Mouse (Mus musculus): ENCODE data around the gene Rnase13. TPM values are rescaled to one million over a fixed set of nuclear protein-coding genes. Genes with fewer than 3 reads are reported as not detected.

Rnase13 gene
- total RNA-seq (2021) (not detected), polyA plus RNA-seq (2012; rRNA removed) (not detected in 2 replicates)
- long read RNA-seq: 0 reads

DNA sequence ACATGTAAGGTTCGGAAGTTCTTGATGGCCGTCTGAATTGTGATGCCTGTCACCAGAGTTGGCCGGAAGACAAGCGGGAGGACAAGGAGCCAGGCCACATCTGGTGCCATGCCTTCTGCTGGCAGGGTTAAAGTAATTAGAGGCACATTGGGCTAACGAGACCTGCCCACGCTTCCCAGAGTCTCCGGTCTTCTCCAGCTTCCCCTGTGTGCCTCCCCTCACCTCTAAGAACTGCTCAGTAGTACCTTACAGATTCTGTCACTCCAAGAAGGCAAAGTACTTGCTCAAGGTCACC lies at the start of gene Rnase13:
Rnase13 (minus strand) TSS at position 203 of the 295 bp plus-strand sequence.
- peak within 1 kb of the TSS; percentile 54 for H3K9ac ChIP-seq (ENCODE audit: low read depth, low read length)
- H3K4me1 ChIP-seq (ENCODE audit: control insufficient read depth, insufficient read depth, low read length): peaks cover 7% of the 10 kb centered on the region
- no peak for DNase-seq
- peak within 1 kb of the TSS; percentile 44 for H3K27ac ChIP-seq
- H3K79me2 ChIP-seq (replicated peaks; ENCODE audit: control insufficient read depth, insufficient read depth, low read length): no peaks in the 10 kb centered on the region
- no peak within 1 kb of the TSS for H3K4me3 ChIP-seq
- no peak for TF ChIP-seq EP300 (IDR thresholded peaks at IDR 0.05; ENCODE audit: insufficient read depth, low read depth, low read length)
- TF ChIP-seq POLR2A (IDR thresholded peaks at IDR 0.05; ENCODE audit: insufficient read depth, low read depth, low read length): no peak
- no peak for TF ChIP-seq CTCF (IDR thresholded peaks at IDR 0.05)
- intact Hi-C loops (cut with DNase I): no loop called here
- H3K27me3 ChIP-seq (ENCODE audit: control insufficient read depth, insufficient read depth, low read length): no peaks in the 10 kb centered on the region
- H3K36me3 ChIP-seq (ENCODE audit: control insufficient read depth, insufficient read depth, low read length): no peaks in the 10 kb centered on the region
- 75% methylated on average over 7 of the region's 7 CpGs for WGBS

DNA sequence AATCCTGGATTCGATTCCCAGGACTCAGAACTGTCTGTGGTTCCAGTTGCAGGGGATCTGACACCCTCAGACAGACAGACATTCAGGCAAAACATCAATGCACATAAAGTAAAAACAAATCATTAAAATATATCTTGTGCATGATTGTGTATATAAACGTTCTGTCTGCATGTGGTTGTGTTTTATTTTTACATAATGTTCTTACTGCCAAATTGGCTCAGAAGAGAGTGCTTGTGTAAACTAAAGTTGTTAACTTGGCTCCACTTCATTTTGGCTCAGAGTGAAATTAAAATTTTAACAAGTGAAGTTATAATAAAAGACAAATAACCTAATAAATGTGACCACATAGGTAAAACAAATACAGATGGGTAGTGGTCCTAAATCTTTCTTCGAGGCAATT lies 44.8 kb upstream of the Rnase13 start:
- WGBS: 64% methylated on average over 3 of the region's 3 CpGs
- Histone ChIP-seq H3K36me3 (ENCODE audit: control insufficient read depth, insufficient read depth, low read length) (no peaks in the 10 kb centered on the region), H3K9ac (ENCODE audit: low read depth, low read length) (no peak overlapping the region), H3K79me2 (replicated peaks; ENCODE audit: control insufficient read depth, insufficient read depth, low read length) (no peaks in the 10 kb centered on the region), H3K27ac (no peak overlapping the region), H3K27me3 (ENCODE audit: control insufficient read depth, insufficient read depth, low read length) (no peaks in the 10 kb centered on the region), H3K4me3 (no peak overlapping the region), H3K4me1 (ENCODE audit: control insufficient read depth, insufficient read depth, low read length) (no peaks in the 10 kb centered on the region; the same call in 1 of the 2 replicates)
- TF ChIP-seq POLR2A (IDR thresholded peaks at IDR 0.05; ENCODE audit: insufficient read depth, low read depth, low read length) (no peak), EP300 (IDR thresholded peaks at IDR 0.05; ENCODE audit: insufficient read depth, low read depth, low read length) (no peak), CTCF (IDR thresholded peaks at IDR 0.05) (no peak)
- intact Hi-C loops (cut with DNase I): no loop called here
- DNase-seq: no peak

DNA sequence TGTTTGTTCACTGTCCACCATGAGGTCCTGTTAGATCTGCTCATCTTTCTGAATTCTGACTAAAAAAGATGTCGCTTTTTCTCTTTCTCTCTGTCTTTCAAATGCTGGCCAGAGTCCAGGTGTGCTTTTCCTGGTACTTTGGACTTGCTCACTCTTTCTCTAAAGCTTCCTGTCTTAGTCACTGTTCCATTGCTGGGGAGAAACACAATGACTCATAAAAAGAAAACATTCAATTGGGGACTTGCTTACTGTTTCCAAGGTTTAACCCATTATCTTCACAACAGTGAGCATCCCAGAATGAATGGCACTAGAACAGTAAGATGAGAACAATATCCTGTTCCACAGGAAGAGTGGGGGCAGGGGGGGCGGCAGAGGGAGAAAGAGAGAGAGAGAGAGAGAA lies 37.7 kb upstream of the Rnase13 start:
- Histone ChIP-seq H3K36me3 (ENCODE audit: control insufficient read depth, insufficient read depth, low read length) (no peaks in the 10 kb centered on the region), H3K4me3 (no peak overlapping the region), H3K27me3 (ENCODE audit: control insufficient read depth, insufficient read depth, low read length) (no peaks in the 10 kb centered on the region), H3K27ac (no peak overlapping the region), H3K4me1 (ENCODE audit: control insufficient read depth, insufficient read depth, low read length) (no peaks in the 10 kb centered on the region), H3K79me2 (replicated peaks; ENCODE audit: control insufficient read depth, insufficient read depth, low read length) (no peaks in the 10 kb centered on the region), H3K9ac (ENCODE audit: low read depth, low read length) (no peak overlapping the region)
- intact Hi-C loops (cut with DNase I): no loop called here
- no peak for DNase-seq
- no peak for TF ChIP-seq POLR2A (IDR thresholded peaks at IDR 0.05; ENCODE audit: insufficient read depth, low read depth, low read length)
- 49% methylated on average over 2 of the region's 2 CpGs for WGBS

DNA sequence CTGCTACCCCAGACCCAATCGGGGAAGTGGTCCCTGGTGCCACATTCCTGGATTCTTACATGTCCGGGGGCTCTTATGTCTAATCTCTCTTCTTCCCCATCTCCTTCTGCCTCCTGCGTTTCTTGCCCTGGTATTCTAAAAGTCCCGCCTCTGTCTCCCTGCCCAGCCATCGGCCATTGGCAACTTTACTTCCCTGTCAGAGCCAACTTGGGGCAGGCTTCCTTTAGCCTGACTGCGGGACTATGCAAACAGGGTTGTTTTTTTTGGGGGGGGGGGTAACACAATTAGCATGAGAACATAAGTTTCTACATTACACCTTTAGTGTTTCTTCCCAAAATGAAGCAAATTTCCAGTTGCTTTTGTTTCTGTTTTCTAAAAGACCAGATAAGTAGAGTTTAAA lies 20.8 kb upstream of the Rnase13 start:
- intact Hi-C loops (cut with DNase I): loop anchor here (5.0 kb wide), 1 partner anchor 41 kb away; no protein-coding TSS in a partner anchor
- no peaks in the 10 kb centered on the region for H3K27me3 ChIP-seq (ENCODE audit: control insufficient read depth, insufficient read depth, low read length)
- no peaks in the 10 kb centered on the region for H3K79me2 ChIP-seq (replicated peaks; ENCODE audit: control insufficient read depth, insufficient read depth, low read length)
- no peak overlapping the region for H3K4me3 ChIP-seq
- H3K4me1 ChIP-seq (ENCODE audit: control insufficient read depth, insufficient read depth, low read length): no peaks in the 10 kb centered on the region; the same call in none of the 2 replicates
- WGBS: 56% methylated on average over 6 of the region's 6 CpGs
- no peaks in the 10 kb centered on the region for H3K36me3 ChIP-seq (ENCODE audit: control insufficient read depth, insufficient read depth, low read length)
- no peak for DNase-seq
- TF ChIP-seq EP300 (IDR thresholded peaks at IDR 0.05; ENCODE audit: insufficient read depth, low read depth, low read length) (no peak), CTCF (IDR thresholded peaks at IDR 0.05) (no peak), POLR2A (IDR thresholded peaks at IDR 0.05; ENCODE audit: insufficient read depth, low read depth, low read length) (no peak)
- no peak overlapping the region for H3K9ac ChIP-seq (ENCODE audit: low read depth, low read length)
- H3K27ac ChIP-seq: no peak overlapping the region

DNA sequence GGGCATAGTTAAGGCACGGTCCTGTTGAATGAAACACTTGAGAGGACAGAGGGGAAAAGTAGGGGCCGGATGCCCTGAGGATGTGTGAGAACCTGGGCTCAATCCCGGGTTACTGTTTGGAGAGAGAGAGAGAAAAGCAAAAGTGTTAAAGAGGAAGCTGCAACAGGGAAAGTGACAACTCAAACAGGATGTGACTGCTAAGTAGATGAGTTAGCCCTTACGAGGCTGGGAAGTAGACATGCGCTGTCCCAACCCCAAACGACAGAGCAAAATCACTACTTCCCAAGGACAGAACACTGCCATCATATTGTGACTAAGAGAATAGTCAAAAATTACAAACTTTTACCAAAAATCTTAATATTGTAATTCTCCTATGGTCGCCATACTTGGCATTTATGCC lies 19.7 kb upstream of the Rnase13 start:
- TF ChIP-seq CTCF (IDR thresholded peaks at IDR 0.05) (no peak), POLR2A (IDR thresholded peaks at IDR 0.05; ENCODE audit: insufficient read depth, low read depth, low read length) (no peak), EP300 (IDR thresholded peaks at IDR 0.05; ENCODE audit: insufficient read depth, low read depth, low read length) (no peak)
- Histone ChIP-seq H3K4me1 (ENCODE audit: control insufficient read depth, insufficient read depth, low read length) (no peaks in the 10 kb centered on the region; the same call in none of the 2 replicates), H3K79me2 (replicated peaks; ENCODE audit: control insufficient read depth, insufficient read depth, low read length) (no peaks in the 10 kb centered on the region), H3K36me3 (ENCODE audit: control insufficient read depth, insufficient read depth, low read length) (no peaks in the 10 kb centered on the region), H3K9ac (ENCODE audit: low read depth, low read length) (no peak overlapping the region), H3K27ac (no peak overlapping the region), H3K4me3 (no peak overlapping the region), H3K27me3 (ENCODE audit: control insufficient read depth, insufficient read depth, low read length) (no peaks in the 10 kb centered on the region)
- no peak for DNase-seq
- intact Hi-C loops (cut with DNase I): loop anchor here (5.0 kb wide), 1 partner anchor 40 kb away; no protein-coding TSS in a partner anchor
- 39% methylated on average over 7 of the region's 7 CpGs for WGBS

DNA sequence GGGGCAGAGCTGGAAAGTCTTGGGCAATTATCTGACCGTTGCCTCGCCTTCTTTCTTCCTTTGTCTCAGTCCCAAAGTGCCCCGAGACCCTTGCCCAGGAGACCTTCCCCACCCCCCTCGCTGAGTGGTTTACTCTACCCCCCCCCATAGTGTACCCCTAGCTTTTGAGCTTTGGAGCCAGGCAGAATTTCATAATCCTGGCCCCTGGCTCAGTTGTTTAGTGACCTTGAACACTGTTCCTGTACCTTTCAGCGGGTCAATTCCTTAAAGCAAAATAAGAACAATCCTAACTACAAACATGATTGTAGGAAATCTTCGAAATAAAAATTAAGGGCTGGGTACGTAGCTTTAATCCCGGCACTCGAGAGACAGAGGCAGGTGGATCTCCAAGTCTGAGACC lies 19.0 kb upstream of the Rnase13 start:
- Histone ChIP-seq H3K27me3 (ENCODE audit: control insufficient read depth, insufficient read depth, low read length) (no peaks in the 10 kb centered on the region), H3K4me1 (ENCODE audit: control insufficient read depth, insufficient read depth, low read length) (no peaks in the 10 kb centered on the region; the same call in none of the 2 replicates), H3K27ac (no peak overlapping the region), H3K4me3 (no peak overlapping the region), H3K9ac (ENCODE audit: low read depth, low read length) (no peak overlapping the region), H3K36me3 (ENCODE audit: control insufficient read depth, insufficient read depth, low read length) (no peaks in the 10 kb centered on the region), H3K79me2 (replicated peaks; ENCODE audit: control insufficient read depth, insufficient read depth, low read length) (no peaks in the 10 kb centered on the region)
- WGBS: 67% methylated on average over 9 of the region's 9 CpGs
- no peak for DNase-seq
- intact Hi-C loops (cut with DNase I): loop anchor here (5.0 kb wide), 1 partner anchor 39 kb away; no protein-coding TSS in a partner anchor
- TF ChIP-seq POLR2A (IDR thresholded peaks at IDR 0.05; ENCODE audit: insufficient read depth, low read depth, low read length): no peak
- no peak for TF ChIP-seq EP300 (IDR thresholded peaks at IDR 0.05; ENCODE audit: insufficient read depth, low read depth, low read length)
- no peak for TF ChIP-seq CTCF (IDR thresholded peaks at IDR 0.05)

All from heart, adult 2 months (tissue).